Mouse (Mus musculus): ENCODE data around the gene Ubxn6. TPM values are rescaled to one million over a fixed set of nuclear protein-coding genes. Genes with fewer than 3 reads are reported as not detected.
"Not testable (repeated sequence)": the region's sequence is repeated elsewhere in the genome, so short reads cannot be mapped to it uniquely, and the experiment has no call there.

Gene Ubxn6
- total RNA-seq (2021), result 10 to 100 TPM; 79.8 to 87.9 TPM

DNA sequence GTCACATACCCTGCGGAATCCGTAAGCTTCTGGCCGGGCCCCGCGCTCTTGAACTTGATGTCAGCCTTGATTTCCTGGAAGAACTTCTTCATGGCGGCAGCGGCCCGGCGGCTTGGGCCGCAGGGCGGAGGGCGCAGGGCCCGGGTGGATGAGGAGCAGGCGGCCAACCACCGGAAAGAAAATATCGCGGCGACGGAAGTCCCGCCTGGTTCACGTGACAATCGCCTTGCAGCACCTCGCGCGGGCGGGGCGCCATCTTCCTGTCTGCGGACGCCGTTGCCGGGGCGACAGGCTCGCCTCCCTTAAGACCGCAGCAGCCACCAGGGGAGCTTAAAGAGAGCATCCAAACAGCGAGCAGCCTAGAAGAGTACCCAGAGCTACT is at the start of gene Ubxn6:
TSS of gene Ubxn6 (minus strand) at position 202 of the 382 bp plus-strand sequence.
- peak; percentile 96 to 100 for DNase-seq (ENCODE audit: extremely low spot score in 1 of 2, low spot score in 2 of 2)
- intact Hi-C loops (cut with DNase I), result no loop called here

DNA sequence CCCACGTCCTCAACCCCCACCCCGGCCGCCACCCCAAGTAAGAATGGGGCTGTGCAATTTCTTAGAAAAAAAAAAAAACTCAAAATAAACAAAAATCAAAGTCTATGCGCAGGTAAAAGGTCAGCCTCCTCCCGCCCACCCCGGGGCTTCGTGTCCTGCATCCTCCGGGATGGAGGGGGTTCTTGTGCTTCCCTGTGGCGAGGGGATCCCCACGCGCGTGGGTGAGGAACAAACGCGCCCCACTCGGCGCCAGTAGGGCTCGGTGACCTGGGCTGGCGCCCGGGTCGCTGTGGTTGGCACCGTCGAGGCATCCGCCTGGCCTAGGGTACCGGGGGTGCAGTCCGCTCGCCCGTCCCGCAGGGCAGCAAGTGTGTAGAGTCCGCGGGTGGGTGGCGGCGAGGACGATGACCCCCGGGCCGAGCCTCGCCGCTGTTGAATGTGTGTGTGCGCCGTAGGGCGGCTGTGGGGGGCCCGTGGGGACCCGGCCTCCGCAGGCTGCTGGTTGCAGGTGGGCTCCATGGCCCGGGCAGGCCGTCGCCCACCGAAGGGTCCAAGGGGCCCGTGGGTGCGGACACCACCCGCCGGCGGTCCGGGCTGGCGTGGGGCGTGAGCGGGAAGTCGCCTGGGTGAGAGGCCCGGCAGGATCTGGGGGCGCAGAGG is 49.0 kb upstream of the Ubxn6 start:
- no peak for DNase-seq (ENCODE audit: extremely low spot score in 1 of 2, low spot score in 2 of 2)
- intact Hi-C loops (cut with DNase I), result no loop called here

DNA sequence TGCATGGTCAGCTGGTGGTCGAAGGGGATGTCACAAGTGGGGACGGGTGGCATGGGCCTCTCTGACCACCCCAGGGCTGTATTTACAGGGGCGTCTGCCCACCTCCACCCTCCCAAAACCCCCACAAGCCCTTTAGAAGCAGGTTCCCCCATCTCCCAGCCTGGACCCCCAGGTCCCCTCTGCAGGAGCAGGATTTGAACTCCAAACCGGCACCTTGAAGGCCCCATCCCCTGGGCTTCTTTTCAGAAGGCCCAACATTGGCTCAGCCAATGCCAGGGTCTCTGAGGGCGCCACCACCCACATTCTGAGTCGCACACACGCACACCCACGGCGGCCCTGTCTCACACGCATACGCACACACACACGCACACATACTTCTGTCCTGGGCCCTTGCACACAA is 48.3 kb upstream of the Ubxn6 start:
- intact Hi-C loops (cut with DNase I), result no loop called here
- no peak for DNase-seq (ENCODE audit: extremely low spot score in 1 of 2, low spot score in 2 of 2)

DNA sequence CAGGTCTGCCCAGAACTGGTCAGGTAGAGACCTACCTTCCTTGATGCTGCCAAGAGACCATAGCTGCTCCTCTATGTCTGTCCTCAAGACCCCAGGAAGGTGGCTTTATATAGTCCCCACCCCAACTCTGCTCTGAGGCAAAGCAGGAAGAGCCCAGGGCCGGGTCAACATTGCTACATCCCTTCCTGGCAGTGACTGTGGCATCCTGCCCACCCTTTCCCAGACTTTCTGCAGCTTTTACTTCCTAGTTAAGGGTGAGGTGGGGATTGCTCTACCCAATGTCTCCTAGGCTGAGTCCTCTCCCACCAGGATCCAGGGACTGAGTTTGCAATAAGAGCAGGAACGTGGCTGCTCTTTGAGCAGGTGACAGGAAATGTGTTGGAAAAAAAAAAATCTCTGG is 47.0 kb upstream of the Ubxn6 start, which contains the start of gene Lrg1:
TSS of gene Lrg1 (minus strand) at position 176 of the 400 bp plus-strand sequence.
- no peak for DNase-seq (ENCODE audit: extremely low spot score in 1 of 2, low spot score in 2 of 2)
- intact Hi-C loops (cut with DNase I), result no loop called here

DNA sequence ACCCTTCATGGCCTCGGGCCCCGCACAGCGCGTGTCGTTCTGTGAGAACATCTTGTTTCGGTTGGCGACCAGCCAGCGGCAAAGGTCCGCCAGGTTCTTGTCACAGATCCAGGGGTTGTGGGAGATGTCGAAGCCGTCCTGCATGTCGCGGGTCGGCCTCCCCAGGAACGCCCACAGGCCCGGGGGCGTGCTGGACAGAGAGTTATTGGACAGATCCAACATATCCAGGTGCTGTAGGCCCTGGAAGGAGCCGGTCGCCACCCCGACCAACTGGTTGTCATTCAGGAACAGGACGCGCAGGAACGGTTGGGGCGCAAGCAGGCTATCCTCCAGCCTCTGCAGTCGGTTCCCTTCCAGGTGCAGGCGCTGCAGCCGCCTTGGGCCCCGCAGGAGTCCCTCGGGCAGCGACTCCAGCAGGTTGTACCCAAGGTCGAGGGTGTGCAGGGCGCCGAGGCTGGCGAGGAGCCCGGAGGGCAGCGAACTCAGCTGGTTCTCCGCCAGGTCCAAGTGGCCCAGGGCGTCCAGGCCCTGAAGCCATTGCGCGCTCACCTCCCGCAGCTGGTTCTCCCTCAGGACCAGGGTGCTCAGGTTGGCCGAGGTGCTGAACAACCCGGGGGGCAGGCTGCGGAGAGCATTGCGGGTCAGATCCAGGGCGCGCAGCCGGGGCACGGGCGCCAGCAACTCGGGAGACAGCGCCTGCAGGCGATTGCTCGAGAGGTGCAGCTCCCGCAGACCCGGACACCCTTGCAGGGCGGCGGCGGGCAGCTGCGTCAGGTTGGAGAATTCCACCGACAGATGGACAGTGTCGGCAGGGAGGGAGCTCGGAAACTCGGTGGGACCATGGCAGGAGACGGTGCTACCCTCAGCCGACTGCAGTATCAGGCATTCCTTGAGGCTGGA is 45.4 kb upstream of the Ubxn6 start:
- intact Hi-C loops (cut with DNase I), result no loop called here
- peak in 1 of 2 experiments; percentile 74 for DNase-seq (ENCODE audit: extremely low spot score in 1 of 2, low spot score in 2 of 2)

DNA sequence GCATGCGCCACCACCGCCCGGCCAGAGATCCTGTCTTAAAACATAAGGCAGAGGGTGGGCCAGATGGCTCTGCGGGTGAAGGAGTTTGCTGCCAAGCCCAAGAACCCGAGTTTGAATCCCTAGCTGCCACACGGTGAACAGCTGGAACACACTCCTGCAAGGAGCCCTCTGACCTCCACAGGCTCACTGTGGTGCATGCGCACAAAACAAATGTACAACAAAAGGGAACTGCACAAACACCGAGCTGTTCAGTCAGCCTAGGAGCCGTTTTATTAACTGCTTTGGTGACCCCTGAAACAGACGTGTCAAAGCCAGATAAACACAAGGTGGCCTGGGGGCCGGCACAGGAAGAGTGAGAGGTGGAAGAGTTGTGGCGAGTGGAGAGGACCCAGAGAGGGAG is 44.6 kb upstream of the Ubxn6 start:
- intact Hi-C loops (cut with DNase I), result no loop called here
- DNase-seq (ENCODE audit: extremely low spot score in 1 of 2, low spot score in 2 of 2), result no peak

DNA sequence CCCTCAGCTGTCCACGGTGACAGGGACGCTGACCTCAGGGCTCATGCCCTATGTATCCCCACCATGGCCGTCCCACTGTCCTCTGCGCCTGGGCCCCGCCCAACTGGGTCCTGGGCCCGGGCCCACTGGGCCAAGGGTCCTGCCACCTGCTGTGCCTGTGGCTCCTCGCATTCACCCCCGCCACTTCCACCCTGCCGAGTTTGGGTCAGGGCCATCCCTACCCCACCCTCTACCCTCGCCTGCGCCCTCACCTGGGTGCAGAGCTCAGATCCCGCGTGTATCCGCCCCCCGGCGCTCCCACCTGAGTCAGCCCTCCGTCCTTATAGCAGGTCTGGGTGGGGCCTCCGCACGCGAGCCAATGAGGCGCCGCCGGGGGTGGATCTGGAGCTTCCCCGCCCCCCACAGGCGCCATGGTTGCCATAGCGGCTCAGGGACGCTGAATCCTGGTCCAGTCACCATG is 42.5 kb upstream of the Ubxn6 start, which contains the start of gene Plin5:
TSS of gene Plin5 (minus strand) at position 346 of the 460 bp plus-strand sequence.
- intact Hi-C loops (cut with DNase I), result no loop called here
- DNase-seq (ENCODE audit: extremely low spot score in 1 of 2, low spot score in 2 of 2), result peak in 1 of 2 experiments; percentile 81

DNA sequence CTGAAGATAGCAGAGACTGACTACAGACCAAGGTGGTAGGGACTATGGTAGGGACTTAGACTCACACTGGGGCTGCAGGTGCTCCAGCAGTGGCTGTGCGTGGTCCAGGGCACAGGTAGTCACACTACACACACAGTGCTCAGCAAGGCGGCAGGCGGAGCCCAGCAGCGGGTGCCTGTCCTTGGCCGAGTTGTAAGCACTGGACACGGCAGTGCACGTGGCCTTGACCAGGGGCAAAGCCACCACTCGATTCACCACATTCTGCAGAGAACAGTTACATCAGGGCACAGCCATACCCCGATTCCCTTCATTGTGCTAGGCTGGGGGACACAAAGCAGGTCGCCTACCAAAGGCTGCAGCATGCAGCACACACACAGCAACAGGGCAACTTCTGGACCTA is 41.4 kb upstream of the Ubxn6 start:
- DNase-seq (ENCODE audit: extremely low spot score in 1 of 2, low spot score in 2 of 2), result no peak
- intact Hi-C loops (cut with DNase I), result no loop called here

DNA sequence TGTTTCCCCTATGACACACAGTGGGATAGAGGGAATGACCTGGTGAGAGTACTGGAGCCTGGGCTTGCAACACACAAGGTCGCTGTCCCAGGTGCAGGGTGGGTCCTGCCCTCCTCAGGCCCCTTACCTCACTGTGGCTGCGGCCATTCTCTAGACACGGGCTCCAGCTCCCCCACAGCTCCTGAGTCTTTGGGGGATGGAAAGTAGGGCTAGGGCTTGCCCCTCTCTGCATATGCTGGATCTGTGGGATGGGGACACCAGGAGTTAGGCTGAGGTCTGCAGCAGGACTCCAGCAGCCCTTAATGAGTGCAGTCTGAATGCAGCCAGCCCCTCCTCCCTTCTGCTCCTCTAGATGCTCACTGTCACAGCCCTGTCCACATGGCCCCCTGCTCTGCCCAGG is 37.9 kb upstream of the Ubxn6 start:
- intact Hi-C loops (cut with DNase I), result no loop called here
- DNase-seq (ENCODE audit: extremely low spot score in 1 of 2, low spot score in 2 of 2), result no peak

DNA sequence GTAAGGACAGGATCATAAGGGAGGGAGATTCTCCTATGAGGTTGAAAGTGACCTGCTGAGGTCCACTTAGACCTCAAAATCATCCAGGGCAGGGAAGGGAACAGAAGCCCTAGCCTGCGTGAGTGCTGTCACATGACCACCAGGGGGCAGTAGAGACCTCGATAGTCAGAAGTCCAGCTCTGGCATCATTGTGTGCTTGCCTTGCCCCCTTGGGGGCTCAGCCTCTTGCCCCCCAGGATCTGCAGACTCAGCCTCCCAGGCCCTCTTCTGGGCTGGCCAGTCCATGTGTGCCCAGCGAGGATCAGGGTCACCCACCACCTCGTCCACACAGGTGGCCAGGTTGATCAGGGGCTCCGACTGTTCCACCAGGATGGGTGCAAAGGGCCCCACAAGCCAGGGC is 37.0 kb upstream of the Ubxn6 start:
- DNase-seq (ENCODE audit: extremely low spot score in 1 of 2, low spot score in 2 of 2), result peak in 1 of 2 experiments; percentile 73
- intact Hi-C loops (cut with DNase I), result no loop called here

DNA sequence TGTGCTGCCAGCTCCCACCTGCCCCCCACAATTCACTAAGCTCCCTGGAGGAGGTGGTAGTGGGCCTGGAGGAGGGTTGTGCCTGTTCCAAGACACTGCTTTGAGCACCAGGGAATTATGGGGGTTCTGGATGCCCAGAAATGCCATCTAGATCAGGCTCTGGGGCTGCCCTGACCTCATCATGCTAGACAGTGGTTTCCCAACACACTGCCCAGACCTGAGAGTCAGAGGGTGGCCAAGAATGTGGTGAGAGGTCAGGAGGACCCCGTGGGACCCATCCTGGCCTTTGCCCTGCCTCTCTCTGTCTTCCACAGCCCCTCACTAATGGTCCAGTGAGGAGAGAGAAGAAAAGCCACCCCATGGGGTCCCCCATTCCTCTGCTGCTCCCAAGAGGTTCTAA is 36.2 kb upstream of the Ubxn6 start:
- intact Hi-C loops (cut with DNase I), result no loop called here
- no peak for DNase-seq (ENCODE audit: extremely low spot score in 1 of 2, low spot score in 2 of 2)

DNA sequence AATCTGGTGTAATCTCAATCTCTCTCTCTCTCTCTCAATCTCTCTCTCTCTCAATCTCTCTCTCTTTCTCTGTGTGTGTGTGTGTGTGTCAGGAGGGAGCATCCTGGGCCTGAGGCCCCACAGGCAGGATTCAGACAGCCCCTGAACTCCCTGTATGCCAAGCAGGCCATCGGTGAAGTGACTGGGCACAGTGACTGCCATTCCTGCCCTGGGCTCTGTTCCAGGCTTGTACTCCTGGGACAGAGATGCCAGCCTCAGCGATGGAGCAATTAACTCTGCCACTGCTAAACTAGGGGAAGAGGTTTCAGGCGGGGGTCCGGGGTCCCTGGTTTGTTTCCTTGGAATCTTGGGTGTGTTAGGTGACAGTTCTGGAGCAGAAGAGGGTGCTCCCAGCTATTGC is 35.7 kb upstream of the Ubxn6 start:
- no peak for DNase-seq (ENCODE audit: extremely low spot score in 1 of 2, low spot score in 2 of 2)
- intact Hi-C loops (cut with DNase I), result no loop called here

DNA sequence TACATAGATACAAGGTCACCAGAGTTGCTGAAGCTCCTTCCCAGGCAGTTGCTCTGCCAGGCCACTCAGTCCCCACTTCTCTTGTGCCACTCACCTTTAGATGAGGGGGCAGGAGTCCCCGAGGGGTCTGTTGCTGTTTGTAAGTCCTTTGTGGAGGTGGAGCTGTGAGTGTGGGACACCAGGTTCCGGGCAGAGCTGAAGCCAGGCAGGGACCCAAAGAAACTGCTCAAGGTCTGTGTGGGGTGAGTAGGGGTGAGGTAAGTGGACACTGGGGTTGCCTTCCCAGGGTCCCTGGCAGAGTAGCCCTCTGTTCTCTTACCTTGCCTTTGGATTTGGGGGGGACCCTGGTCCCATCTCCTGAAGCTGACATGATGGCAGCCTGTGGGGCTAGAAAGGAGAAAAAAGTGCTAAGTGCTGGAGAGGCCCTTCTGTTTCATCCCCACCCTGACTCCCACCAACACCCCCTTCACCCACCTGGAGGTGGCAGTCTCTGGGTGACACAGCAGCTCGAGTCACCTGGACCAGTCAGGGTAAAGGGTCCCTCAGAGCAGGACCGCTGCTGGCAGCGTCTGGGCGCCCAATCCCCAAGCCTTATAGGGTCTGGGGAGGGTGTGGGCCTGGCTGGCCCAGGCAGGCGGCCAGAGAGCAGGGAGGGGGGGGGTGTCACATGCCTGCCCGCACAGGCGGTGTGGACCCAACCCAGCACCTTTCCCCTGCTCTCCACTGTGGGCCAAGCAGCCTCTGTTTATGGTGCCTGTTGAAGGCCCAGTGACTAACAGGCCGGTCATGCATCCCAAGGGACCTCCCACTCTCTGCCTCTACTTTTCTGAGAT is 34.6 kb upstream of the Ubxn6 start, which contains the start of gene Plin4:
TSS of gene Plin4 (minus strand) at position 585 of the 833 bp plus-strand sequence.
- intact Hi-C loops (cut with DNase I), result no loop called here
- no peak for DNase-seq (ENCODE audit: extremely low spot score in 1 of 2, low spot score in 2 of 2)

DNA sequence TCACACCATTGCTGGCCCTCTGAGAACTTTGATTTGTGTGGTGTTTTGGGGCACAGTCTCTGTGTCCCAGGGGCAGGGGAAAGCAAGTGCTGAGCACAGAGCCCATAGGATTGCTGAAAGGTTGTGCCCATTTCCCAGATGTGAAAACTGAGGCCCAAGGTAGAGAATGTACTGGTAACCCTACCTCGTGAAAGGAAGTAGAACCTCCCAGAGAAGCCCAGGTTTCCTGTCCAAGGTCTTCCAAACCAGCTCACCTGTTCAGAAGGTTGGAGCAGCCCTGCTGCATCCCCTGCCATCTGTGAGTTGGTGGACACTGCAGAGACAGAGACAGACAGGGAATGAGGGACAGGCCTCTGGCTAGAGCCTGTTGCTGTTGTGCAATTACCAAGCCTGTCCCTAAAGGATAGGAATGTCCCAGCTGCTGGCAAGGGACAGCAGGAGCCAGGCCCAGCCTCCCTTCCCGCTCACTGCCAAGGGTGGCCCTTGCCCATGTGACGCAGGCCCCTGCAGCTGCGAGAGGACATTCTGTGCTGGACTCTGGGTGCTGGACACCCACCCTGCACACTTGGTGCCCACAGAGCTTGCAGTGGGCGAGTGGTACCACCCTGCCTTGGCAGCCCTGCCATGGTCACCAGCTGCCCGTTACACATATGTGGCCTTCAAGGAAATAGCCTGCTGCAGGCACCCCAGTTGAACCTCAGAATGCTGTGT is 33.7 kb upstream of the Ubxn6 start:
- DNase-seq (ENCODE audit: extremely low spot score in 1 of 2, low spot score in 2 of 2), result no peak
- intact Hi-C loops (cut with DNase I), result no loop called here

DNA sequence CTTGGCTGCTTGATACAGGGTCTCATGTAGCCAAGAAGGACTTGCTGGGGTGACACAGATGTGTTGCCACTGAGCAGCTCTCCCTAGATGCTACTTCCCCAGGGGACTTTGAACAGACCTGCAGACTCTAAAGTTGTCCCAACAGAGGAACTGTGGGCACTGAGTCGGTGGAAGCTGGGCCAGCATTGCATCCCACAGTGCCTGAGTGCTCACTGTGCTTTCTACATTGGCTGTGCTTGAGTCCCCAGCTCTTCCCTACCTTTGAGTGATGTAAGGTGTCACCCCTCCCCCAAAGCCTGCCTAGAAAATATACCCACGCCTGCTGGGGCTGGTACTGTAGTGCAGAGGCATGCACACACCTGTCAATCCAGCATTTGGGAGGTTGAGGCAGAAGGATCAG is 32.9 kb upstream of the Ubxn6 start:
- intact Hi-C loops (cut with DNase I), result no loop called here
- DNase-seq (ENCODE audit: extremely low spot score in 1 of 2, low spot score in 2 of 2), result no peak

DNA sequence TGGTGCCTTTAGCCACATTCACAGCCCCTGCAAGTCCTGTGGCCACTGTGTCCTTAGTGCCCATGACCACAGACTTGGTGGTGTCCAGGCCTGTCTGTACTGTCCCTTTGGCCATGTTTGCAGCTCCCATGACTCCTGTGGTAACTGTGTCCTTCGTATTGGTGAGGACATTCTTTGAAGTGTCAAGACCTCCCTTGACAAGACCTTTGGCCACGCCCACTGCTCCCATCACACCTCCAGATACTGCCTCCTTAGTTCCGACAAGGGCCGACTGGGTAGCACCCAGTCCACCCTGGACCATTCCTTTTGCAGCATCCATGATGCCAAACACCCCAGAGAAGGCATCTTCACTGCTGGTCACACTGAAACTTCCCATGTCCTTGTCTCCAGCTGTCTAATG is 32.2 kb upstream of the Ubxn6 start:
- DNase-seq (ENCODE audit: extremely low spot score in 1 of 2, low spot score in 2 of 2), result no peak
- intact Hi-C loops (cut with DNase I), result no loop called here

DNA sequence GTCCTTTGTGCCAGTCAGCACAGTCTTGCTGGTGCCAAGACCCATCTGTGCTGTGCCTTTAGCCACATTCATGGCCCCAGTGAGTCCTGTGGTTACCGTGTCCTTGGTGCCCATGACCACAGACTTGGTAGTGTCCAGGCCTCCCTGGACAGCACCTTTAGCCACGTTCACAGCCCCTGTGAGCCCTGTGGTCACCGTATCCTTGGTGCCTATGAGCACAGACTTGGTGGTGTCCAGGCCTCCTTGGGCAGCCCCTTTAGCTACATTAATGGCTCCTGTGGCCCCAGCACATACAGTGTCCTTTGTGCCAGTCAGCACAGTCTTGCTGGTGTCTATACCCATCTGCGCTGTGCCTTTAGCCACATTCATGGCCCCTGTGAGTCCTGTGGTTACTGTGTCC is 31.6 kb upstream of the Ubxn6 start:
- DNase-seq (ENCODE audit: extremely low spot score in 1 of 2, low spot score in 2 of 2); intact Hi-C loops (cut with DNase I): not testable (repeated sequence)

DNA sequence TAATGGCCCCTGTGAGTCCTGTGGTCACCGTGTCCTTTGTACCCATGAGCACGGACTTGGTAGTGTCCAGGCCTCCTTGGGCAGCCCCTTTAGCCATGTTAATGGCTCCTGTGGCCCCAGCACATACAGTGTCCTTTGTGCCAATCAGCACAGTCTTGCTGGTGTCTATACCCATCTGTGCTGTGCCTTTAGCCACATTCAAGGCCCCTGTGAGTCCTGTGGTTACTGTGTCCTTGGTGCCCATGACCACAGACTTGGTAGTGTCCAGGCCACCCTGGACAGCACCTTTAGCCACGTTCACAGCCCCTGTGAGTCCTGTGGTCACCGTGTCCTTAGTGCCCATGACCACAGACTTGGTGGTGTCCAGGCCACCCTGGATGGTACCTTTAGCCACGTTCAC is 30.0 kb upstream of the Ubxn6 start:
- DNase-seq (ENCODE audit: extremely low spot score in 1 of 2, low spot score in 2 of 2); intact Hi-C loops (cut with DNase I): not testable (repeated sequence)

All from left cerebral cortex, postnatal 10 days (tissue).